Mouse (Mus musculus) CH12.LX (cell line): Measurements from ENCODE around the gene Adipor2.

Experiments used
- BHLHE40 ChIP-seq: IDR thresholded peaks from 2 replicates; pipeline ENCODE4 v1.6.1; 2011; ENCODE audit warnings: mild to moderate bottlenecking, low read depth, low read length, improper control_type of control experiment
- CHD1 ChIP-seq: IDR thresholded peaks from 2 replicates; pipeline ENCODE4 v1.6.1; 2012; ENCODE audit warnings: low read depth, low read length, improper control_type of control experiment, inconsistent platforms
- CTCF ChIP-seq, 2 experiments: IDR thresholded peaks in 1 of 2; conservative IDR thresholded peaks in 1 of 2; 2 replicates each; pipeline ENCODE4 v1.5.1; 2011 to 2012; ENCODE audit warnings: low read depth in 2 of 2, low read length in 2 of 2, improper control_type of control experiment in 1 of 2, inconsistent platforms in 1 of 2, mild to moderate bottlenecking in 1 of 2, moderate library complexity in 1 of 2
- IRF4 ChIP-seq: IDR thresholded peaks from 2 replicates; pipeline ENCODE4 v1.6.1; 2014; ENCODE audit warnings: low read depth, mild to moderate bottlenecking, inconsistent platforms, low read length, improper control_type of control experiment
- ZC3H11A ChIP-seq: IDR thresholded peaks from 2 replicates; pipeline ENCODE4 v1.6.1; 2012; ENCODE audit warnings: low read depth, mild to moderate bottlenecking, inconsistent platforms, low read length, improper control_type of control experiment

GRCm38 (mm10) chr6:119341409-119341808, 76.1 kb downstream of the Adipor2 start:
- TF ChIP-seq CTCF (conservative IDR thresholded peaks at IDR 0.05 in 1 of 2, IDR thresholded peaks at IDR 0.05 in 1 of 2; ENCODE audit: low read depth in 2 of 2, low read length in 2 of 2) (no peak), CHD1 (no peak), ZC3H11A (no peak), IRF4 (no peak), BHLHE40 (no peak)
